Mouse (Mus musculus) embryonic facial prominence, embryonic 14.5 days (tissue): ENCODE measurements around the gene Cnst. TPM values are rescaled to one million over a fixed set of nuclear protein-coding genes. Genes with fewer than 3 reads are reported as not detected.

Experiments
- ATAC-seq: fragments of 200-750 bp; cut with Nextera tagmentation; 2 replicates; pipeline ENCODE4 v1.8.0; 2017; ENCODE audit warnings: low read depth, moderate number of reproducible peaks, moderate TSS enrichment
- DNase-seq: peaks from one replicate; pipeline ENCODE4 v3.0.0-alpha.2; 2015; ENCODE audit warnings: low spot score
- H3K27ac ChIP-seq: fragments of 300-500 bp; sonication (generic); replicated peaks from 2 replicates; pipeline ENCODE4 v1.5.1; 2014; ENCODE audit warnings: low read depth, mild to moderate bottlenecking, low read length, moderate library complexity
- H3K27me3 ChIP-seq: fragments of 300-500 bp; sonication (generic); replicated peaks from 2 replicates; pipeline ENCODE4 v1.6.1; 2014; ENCODE audit warnings: low read length; ENCODE audit not compliant: control insufficient read depth, insufficient read depth
- H3K36me3 ChIP-seq: fragments of 300-500 bp; sonication (generic); 2 replicates; pipeline ENCODE4 v1.6.1; 2014; ENCODE audit warnings: low read length, mixed read lengths; ENCODE audit not compliant: control insufficient read depth, insufficient read depth
- H3K4me1 ChIP-seq: fragments of 300-500 bp; sonication (generic); 2 replicates; pipeline ENCODE4 v1.6.1; 2014; ENCODE audit warnings: antibody characterized with exemption, low read length; ENCODE audit not compliant: control insufficient read depth, insufficient read depth
- H3K4me2 ChIP-seq: fragments of 300-500 bp; sonication (generic); 2 replicates; pipeline ENCODE4 v1.6.1; 2014; ENCODE audit warnings: low read depth, mild to moderate bottlenecking, low read length, moderate library complexity, mixed read lengths
- H3K4me3 ChIP-seq: fragments of 300-500 bp; sonication (generic); 2 replicates; pipeline ENCODE4 v1.5.1; 2014; ENCODE audit warnings: low read depth, mild to moderate bottlenecking, low read length
- H3K9ac ChIP-seq: fragments of 300-500 bp; sonication (generic); 2 replicates; pipeline ENCODE4 v1.6.1; 2014; ENCODE audit warnings: low read depth, mild to moderate bottlenecking, low read length, moderate library complexity, mixed read lengths
- H3K9me3 ChIP-seq: fragments of 300-500 bp; sonication (generic); 2 replicates; pipeline ENCODE4 v1.6.1; 2016; ENCODE audit warnings: low read length; ENCODE audit not compliant: control insufficient read depth
- WGBS: fragments of 180-500 bp; shearing (Covaris S2); extraction: QIAGEN DNeasy Blood & Tissue Kit; methylation state at CpG from one replicate; pipeline ENCODE4 v1.1.7; 2014; 5-methylcytosine and 5-hydroxymethylcytosine counted together
- polyA plus RNA-seq: library from polyadenylated mRNA; unstranded; fragments of >200 nt; fragmentation: Nextera tagmentation; extraction: Ambion mirVana; gene quantifications from 2 replicates; pipeline ENCODE4 v1.2.1, GENCODE M21; 2014

The Cnst gene
- polyA plus RNA-seq, 1 experiment from 2014 or later, result 15.8 TPM

DNA sequence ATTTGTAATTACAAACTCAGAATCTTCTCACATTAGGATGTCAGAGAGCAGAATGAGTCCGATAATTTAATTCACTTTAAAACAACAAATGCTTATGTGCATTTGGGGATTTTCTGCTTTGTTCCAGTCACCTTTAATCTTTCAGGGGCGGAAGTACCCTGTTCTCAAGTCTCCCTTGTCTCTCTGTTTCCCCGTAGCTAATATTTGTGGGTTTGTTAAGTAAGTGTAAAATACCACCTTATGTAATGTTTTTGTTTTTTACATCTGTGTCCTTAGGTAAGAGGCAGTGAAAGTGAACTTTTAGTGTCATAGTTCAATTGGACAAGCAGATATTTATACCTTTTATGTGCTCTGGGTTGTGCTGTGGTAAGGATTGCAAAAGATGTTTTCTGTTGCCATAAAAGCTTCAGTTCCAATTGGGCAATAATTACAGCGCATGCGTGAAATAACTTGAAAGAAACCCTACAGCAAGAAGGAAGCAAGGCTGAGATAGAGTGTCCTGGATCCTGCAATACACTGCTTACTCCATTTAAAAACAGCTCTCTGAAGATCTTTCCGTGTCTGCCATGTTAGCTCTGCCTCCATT is 14.8 kb downstream of the Cnst start:
- no peaks in the 10 kb centered on the region for H3K9me3 ChIP-seq
- no peaks in the 10 kb centered on the region for H3K36me3 ChIP-seq
- no peak overlapping the region for H3K27ac ChIP-seq
- peaks cover 5% of the 10 kb centered on the region; the same call in 1 of the 2 replicates for H3K4me1 ChIP-seq
- H3K9ac ChIP-seq, result no peak overlapping the region
- H3K27me3 ChIP-seq, result no peaks in the 10 kb centered on the region
- 75% methylated on average over 6 of the region's 6 CpGs for WGBS
- ATAC-seq, result no peak
- H3K4me3 ChIP-seq, result no peak overlapping the region
- no peak for DNase-seq
- no peak overlapping the region for H3K4me2 ChIP-seq

DNA sequence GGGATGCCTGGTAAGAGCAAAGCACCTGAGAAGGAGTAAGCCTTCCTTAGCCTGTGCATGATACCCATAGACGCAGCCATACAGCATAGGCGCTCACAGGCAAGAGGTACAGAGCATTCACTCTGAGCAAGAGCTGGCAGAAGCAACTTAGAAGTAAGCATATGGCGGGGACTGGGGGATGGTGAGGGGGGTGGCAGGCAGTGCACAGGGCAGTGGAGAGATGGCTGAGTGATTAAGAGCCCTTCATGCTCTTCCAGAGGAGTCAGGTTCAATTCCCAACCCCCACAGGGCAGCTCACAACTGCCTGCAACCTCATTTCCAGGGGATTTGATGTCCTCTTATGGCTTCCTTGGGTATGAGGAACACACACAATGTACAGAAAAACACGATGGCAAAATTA is 17.0 kb downstream of the Cnst start:
- H3K4me2 ChIP-seq, result no peak overlapping the region
- H3K27me3 ChIP-seq, result no peaks in the 10 kb centered on the region
- no peak overlapping the region for H3K4me3 ChIP-seq
- H3K36me3 ChIP-seq, result no peaks in the 10 kb centered on the region
- DNase-seq, result no peak
- H3K9ac ChIP-seq, result no peak overlapping the region
- H3K9me3 ChIP-seq, result no peaks in the 10 kb centered on the region
- peak; percentile 60; the same call in 1 of the 2 replicates for ATAC-seq
- no peak overlapping the region for H3K27ac ChIP-seq
- WGBS, result 79% methylated on average over 4 of the region's 4 CpGs
- H3K4me1 ChIP-seq, result peaks cover 16% of the 10 kb centered on the region

DNA sequence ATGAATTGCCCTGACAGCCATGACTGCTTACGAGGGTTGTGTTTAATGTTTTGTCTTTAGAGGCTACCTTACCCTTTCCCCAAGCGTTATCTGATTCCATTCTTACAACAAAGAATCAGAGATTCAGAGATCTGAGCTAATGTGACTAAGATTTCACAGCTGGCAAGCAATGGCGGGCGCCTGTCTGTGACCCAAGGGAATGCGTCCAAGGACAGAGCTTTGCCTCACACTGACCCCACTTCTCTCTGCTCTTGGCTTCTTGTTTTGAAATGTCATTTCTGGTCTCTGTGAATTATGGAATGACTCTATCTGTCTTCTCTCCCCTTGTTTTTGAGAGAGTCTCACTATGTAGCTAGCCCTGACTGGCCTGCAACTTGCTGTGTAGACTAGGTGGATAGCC is 17.8 kb downstream of the Cnst start:
- no peak overlapping the region for H3K4me3 ChIP-seq
- ATAC-seq (no peak), DNase-seq (no peak)
- H3K27ac ChIP-seq, result 0 out of 2 replicates have a peak overlapping the region, but pooled peaks have one; percentile 19
- WGBS, result 67% methylated on average over 5 of the region's 5 CpGs
- H3K27me3 ChIP-seq, result no peaks in the 10 kb centered on the region
- H3K36me3 ChIP-seq, result no peaks in the 10 kb centered on the region
- H3K4me1 ChIP-seq, result peaks cover 16% of the 10 kb centered on the region
- no peak overlapping the region for H3K9ac ChIP-seq
- no peaks in the 10 kb centered on the region for H3K9me3 ChIP-seq
- no peak overlapping the region for H3K4me2 ChIP-seq

DNA sequence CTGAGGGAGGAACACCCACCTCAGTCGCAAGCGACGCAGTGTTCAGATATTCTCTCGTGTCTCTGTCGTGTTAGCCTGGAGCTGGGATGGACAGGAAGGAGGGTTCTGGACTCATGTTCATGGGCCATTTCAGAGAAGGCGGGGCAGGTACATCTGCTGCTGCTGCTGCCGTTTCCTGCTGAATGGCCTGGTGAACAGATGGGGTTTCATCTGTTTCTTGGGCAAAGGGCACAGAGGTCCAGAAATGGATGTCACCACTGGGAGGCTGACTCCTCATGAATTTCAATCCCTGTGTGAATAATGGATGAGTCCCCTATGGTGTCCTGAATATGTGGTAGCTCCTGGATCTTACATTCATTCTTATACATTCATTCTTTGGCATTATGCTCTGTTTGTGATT is 21.4 kb downstream of the Cnst start:
- Histone ChIP-seq H3K4me1 (peaks cover 21% of the 10 kb centered on the region), H3K36me3 (no peaks in the 10 kb centered on the region), H3K4me3 (no peak overlapping the region), H3K9ac (no peak overlapping the region), H3K4me2 (no peak overlapping the region), H3K27ac (no peak overlapping the region), H3K9me3 (no peaks in the 10 kb centered on the region), H3K27me3 (no peaks in the 10 kb centered on the region)
- no peak for DNase-seq
- no peak for ATAC-seq
- 54% methylated on average over 7 of the region's 7 CpGs for WGBS

DNA sequence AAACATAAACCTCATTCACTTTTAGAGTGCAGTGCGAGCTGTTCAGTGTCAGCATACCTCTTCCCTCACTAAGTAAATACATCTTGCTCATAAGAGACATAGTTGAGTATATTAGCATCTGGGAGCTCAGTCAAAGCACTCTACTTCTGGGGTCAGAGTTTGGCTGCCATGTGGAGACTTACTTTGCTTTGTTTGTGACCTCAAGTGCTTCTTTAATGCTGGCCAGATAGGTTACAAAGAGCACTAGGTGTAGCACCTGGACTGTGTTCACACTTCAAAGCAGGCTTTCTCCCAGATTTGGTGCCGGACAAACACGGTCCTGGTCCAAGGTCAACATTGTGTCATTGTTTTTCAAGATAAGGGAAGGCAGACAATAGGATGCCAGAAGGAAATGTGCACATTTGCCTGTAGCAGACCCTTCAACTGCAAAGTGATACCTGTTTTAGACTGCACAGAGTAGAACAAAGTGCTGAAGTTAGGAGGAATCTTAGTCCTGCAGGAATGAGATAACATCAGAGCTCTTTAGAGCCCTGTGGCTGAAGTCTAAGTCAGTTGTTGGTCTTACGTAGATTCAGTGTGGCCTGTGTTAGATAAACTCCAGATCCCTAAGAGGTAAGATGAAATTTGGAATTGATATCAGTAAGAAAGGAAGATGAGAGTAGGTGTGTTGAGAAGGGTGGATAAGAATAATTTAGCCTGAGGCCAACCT is 22.7 kb downstream of the Cnst start:
- H3K27me3 ChIP-seq, result no peaks in the 10 kb centered on the region
- H3K4me2 ChIP-seq, result no peak overlapping the region
- H3K9ac ChIP-seq, result no peak overlapping the region
- no peaks in the 10 kb centered on the region for H3K9me3 ChIP-seq
- H3K36me3 ChIP-seq, result no peaks in the 10 kb centered on the region
- no peak overlapping the region for H3K27ac ChIP-seq
- no peak overlapping the region for H3K4me3 ChIP-seq
- ATAC-seq (no peak), DNase-seq (no peak)
- WGBS, result 64% methylated on average over 4 of the region's 4 CpGs
- peaks cover 16% of the 10 kb centered on the region for H3K4me1 ChIP-seq

DNA sequence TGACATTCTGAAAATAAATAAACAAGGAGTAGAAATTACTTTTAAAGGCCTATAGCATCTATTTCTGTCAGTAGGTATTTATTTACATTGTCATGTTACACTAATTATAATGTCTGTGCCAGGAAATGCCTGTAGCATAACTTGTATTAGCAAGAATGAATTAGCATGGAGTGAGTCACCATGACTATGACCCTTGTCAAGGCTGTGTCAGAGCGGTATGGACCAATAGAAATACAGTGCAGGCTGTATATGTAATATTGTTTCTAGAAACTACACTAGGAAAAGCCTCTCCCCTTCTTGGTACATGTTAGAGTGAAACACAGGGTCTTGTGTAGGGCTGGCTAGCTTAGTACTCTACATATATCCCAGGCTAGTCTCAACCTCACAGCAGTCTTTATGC is 24.3 kb downstream of the Cnst start:
- H3K4me2 ChIP-seq, result no peak overlapping the region
- H3K9ac ChIP-seq, result no peak overlapping the region
- H3K9me3 ChIP-seq, result no peaks in the 10 kb centered on the region
- no peak overlapping the region for H3K4me3 ChIP-seq
- H3K4me1 ChIP-seq, result peaks cover 16% of the 10 kb centered on the region
- H3K27me3 ChIP-seq, result no peaks in the 10 kb centered on the region
- WGBS, result 90% methylated on average over 1 of the region's 1 CpGs
- DNase-seq, result no peak
- no peak overlapping the region for H3K27ac ChIP-seq
- no peaks in the 10 kb centered on the region for H3K36me3 ChIP-seq
- no peak for ATAC-seq

DNA sequence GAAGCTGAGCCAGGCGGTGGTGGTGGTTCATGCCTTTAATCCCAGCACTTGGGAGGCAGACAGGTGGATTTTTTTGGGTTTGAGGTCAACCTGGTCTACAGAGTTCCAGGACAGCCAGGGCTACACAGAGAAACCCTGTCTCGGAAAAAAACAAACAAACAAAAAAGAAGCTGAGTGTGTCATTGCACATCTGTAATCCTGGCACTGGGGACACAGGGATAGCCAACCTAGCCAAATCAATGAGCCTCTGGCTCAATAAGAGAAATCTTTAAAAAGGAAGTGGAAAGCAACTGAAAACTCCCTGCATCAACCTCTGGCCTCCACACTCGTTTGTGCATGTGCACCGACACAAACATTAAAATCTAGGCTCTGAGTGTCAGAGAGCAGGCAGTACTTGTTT is 25.5 kb downstream of the Cnst start:
- Histone ChIP-seq H3K4me3 (no peak overlapping the region), H3K9me3 (no peaks in the 10 kb centered on the region), H3K9ac (no peak overlapping the region), H3K36me3 (no peaks in the 10 kb centered on the region), H3K4me2 (no peak overlapping the region), H3K4me1 (peaks cover 16% of the 10 kb centered on the region), H3K27ac (no peak overlapping the region), H3K27me3 (no peaks in the 10 kb centered on the region)
- DNase-seq, result no peak
- 80% methylated on average over 4 of the region's 4 CpGs for WGBS
- ATAC-seq, result no peak

DNA sequence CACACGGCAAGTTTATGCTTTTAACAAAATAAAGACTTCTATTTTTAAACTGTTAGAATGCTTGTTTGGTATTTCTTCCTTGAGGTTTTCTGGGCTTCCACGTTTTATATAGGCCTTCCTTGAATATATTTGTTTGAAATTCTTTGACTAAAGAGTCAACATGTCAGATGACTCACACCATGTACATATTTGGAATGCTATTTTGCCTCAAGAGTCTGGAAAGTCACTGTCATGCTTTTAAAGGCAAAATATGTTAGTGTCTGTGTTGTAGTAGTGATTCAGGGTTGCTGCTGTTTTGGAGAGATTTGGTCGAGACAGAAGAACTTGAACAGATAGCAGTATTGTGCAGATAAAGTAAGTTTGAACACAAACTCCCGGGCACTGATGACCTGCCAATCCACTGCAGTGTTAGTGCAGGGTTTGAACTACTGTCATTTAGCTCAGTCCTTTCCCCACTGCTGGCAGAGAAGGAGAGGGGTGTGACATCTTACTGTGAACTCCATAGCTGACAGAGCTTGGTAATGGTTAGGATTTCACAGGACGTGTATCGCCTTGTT is 27.6 kb downstream of the Cnst start:
- H3K36me3 ChIP-seq, result no peaks in the 10 kb centered on the region
- WGBS, result 59% methylated on average over 6 of the region's 6 CpGs
- peak overlapping the region; percentile 46 for H3K27ac ChIP-seq
- no peak overlapping the region for H3K9ac ChIP-seq
- no peak overlapping the region for H3K4me3 ChIP-seq
- H3K4me1 ChIP-seq, result peaks cover 6% of the 10 kb centered on the region
- ATAC-seq, result no peak
- no peak overlapping the region for H3K4me2 ChIP-seq
- no peaks in the 10 kb centered on the region for H3K9me3 ChIP-seq
- DNase-seq, result no peak
- H3K27me3 ChIP-seq, result no peaks in the 10 kb centered on the region

DNA sequence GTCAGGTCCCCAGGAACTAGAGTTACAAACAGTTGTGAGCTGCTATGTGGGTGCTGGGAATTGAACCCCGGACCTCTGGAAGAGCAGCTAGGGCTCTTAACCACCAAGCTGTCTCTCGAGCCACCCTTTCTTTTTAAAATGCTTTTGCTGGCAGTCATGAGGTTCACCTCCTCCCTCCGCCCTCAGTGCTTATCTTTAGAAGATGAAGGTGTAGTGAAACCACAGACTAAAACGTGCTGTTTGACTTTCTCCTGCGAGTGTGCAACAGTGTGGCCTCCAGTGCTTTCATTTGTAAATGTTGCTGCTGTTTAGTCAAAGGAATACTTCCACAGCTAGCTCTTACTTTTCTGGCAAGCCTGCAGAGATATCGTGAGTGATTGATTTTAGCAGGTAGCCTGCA is 32.5 kb downstream of the Cnst start:
- 70% methylated on average over 6 of the region's 6 CpGs for WGBS
- Histone ChIP-seq H3K27ac (no peak overlapping the region), H3K9ac (no peak overlapping the region), H3K4me1 (no peaks in the 10 kb centered on the region), H3K4me3 (no peak overlapping the region), H3K9me3 (no peaks in the 10 kb centered on the region), H3K4me2 (no peak overlapping the region), H3K36me3 (peaks cover 15% of the 10 kb centered on the region), H3K27me3 (no peaks in the 10 kb centered on the region)
- ATAC-seq, result no peak
- DNase-seq, result no peak
